Mouse (Mus musculus) liver, embryonic 14.5 days (tissue): ENCODE results near the gene Phc2. TPM values are rescaled to one million over a fixed set of nuclear protein-coding genes. Genes with fewer than 3 reads are reported as not detected.

Experiments
- ATAC-seq: fragments of 200-750 bp; cut with Nextera tagmentation; 2 replicates; pipeline ENCODE4 v1.8.0; 2017; ENCODE audit warnings: moderate number of reproducible peaks, mild to moderate bottlenecking, moderate library complexity; ENCODE audit not compliant: insufficient read depth
- DNase-seq, 3 experiments: peaks; one replicate each; pipeline ENCODE4 v3.0.0-alpha.2; 2012 to 2013; ENCODE audit warnings: low read depth in 3 of 3, low spot score in 3 of 3
- H3K27ac ChIP-seq: fragments of 300-500 bp; sonication (generic); 2 replicates; pipeline ENCODE4 v1.5.1; 2014; ENCODE audit warnings: moderate library complexity, mild to moderate bottlenecking, control low read depth, inconsistent platforms
- H3K27me3 ChIP-seq: fragments of 300-500 bp; sonication (generic); 2 replicates; pipeline ENCODE4 v1.6.1; 2014; ENCODE audit warnings: mild to moderate bottlenecking, low read length, moderate library complexity; ENCODE audit not compliant: control insufficient read depth, insufficient read depth
- H3K36me3 ChIP-seq: fragments of 300-500 bp; sonication (generic); replicated peaks from 2 replicates; pipeline ENCODE4 v1.6.1; 2014; ENCODE audit warnings: low read depth; ENCODE audit not compliant: control insufficient read depth, insufficient read depth
- H3K4me1 ChIP-seq, 2 experiments: fragments of 200-500 bp in 1 of 2; fragments of 300-500 bp in 1 of 2; sonication (generic) in 1 of 2; replicated peaks; 2 replicates each; pipeline ENCODE4 v1.6.1; 2012 to 2014; ENCODE audit warnings: antibody characterized with exemption in 1 of 2, inconsistent platforms in 1 of 2, low read length in 1 of 2; ENCODE audit not compliant: control insufficient read depth in 2 of 2, insufficient read depth in 2 of 2
- H3K4me2 ChIP-seq: fragments of 300-500 bp; sonication (generic); 2 replicates; pipeline ENCODE4 v1.6.1; 2014; ENCODE audit warnings: low read depth, mild to moderate bottlenecking, control low read depth, moderate library complexity
- H3K4me3 ChIP-seq, 2 experiments: fragments of 200-500 bp in 1 of 2; fragments of 300-500 bp in 1 of 2; sonication (generic) in 1 of 2; 2 replicates each; pipeline ENCODE4 v1.5.1; 2012 to 2014; ENCODE audit warnings: low read depth in 2 of 2, low read length in 2 of 2, mild to moderate bottlenecking in 2 of 2, control low read depth in 1 of 2, inconsistent platforms in 1 of 2, moderate library complexity in 1 of 2; ENCODE audit not compliant: insufficient read depth in 1 of 2
- H3K9ac ChIP-seq: fragments of 300-500 bp; sonication (generic); replicated peaks from 2 replicates; pipeline ENCODE4 v1.6.1; 2014; ENCODE audit warnings: mild to moderate bottlenecking, control low read depth, moderate library complexity
- H3K9me3 ChIP-seq: fragments of 300-500 bp; sonication (generic); 2 replicates; pipeline ENCODE4 v1.6.1; 2016; ENCODE audit warnings: low read length, mixed read lengths; ENCODE audit not compliant: control insufficient read depth
- CTCF ChIP-seq: IDR thresholded peaks from 2 replicates; pipeline ENCODE4 v1.5.1; 2016; ENCODE audit warnings: antibody characterized with exemption, low read depth, control low read depth
- EP300 ChIP-seq: IDR thresholded peaks from 2 replicates; pipeline ENCODE4 v1.6.1; 2016; ENCODE audit warnings: antibody characterized with exemption, low read depth
- WGBS: fragments of 180-500 bp; shearing (Covaris S2); extraction: QIAGEN DNeasy Blood & Tissue Kit; methylation state at CpG from one replicate; pipeline ENCODE4 v1.1.7; 2014; ENCODE audit not compliant: insufficient replicate concordance; 5-methylcytosine and 5-hydroxymethylcytosine counted together
- polyA plus RNA-seq, 2 experiments: library from polyadenylated mRNA; depleted of rRNA in 1 of 2; stranded (reverse) in 1 of 2; unstranded in 1 of 2; fragments of >200 nt; fragmentation: Nextera tagmentation in 1 of 2; extraction: Ambion mirVana in 1 of 2; gene quantifications; 2 replicates each; pipeline versions ENCODE4 v1.2.1 to v1.2.3; 2012 to 2014

The Phc2 gene
- polyA plus RNA-seq, 2 experiments = 8.8 to 17.1 TPM

DNA sequence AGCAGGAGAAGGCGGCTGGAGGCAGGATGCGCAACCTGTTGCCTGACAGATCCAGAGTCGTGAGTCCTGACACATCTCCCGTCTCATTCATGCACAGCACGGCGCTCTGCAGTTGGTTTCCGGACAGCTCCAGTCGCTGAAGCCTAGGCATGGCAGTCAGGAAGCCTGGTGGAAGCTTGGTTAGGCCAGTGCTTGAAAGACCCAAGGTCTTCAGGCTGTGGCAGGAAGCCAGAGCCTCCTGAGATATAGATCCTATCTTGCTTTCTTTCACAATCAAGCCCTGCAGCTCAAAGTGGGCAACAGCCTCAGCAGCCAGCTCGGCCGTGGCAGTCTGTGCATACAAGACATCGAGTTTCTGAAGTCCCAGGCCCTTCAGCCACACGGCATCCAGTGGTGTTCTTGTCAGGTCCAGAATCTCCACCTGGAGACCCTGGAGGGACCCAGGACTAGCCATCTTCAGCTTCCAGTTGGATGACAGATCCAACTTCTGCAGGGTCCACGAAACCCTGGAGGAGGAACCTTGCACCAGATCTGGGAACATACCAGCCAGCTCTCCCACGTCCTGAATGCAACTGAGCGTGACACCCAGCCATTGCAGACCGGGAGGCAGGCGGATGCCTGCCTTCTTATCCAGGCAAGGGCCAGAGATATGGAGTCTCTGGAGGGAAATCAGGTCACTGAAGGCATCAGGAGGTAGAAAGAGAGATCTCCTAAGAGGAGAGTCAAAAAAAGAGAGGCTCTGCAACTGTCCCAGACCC, 37.0 kb upstream of the Phc2 start:
- Histone ChIP-seq H3K4me2 (peak overlapping the region; percentile 15; the same call in 1 of the 2 replicates), H3K4me1 (peaks cover 2 to 10% of the 10 kb centered on the region in 2 experiments; a peak in 3 of 4 replicates), H3K36me3 (no peaks in the 10 kb centered on the region), H3K4me3 (no peak overlapping the region), H3K27me3 (peaks cover 23% of the 10 kb centered on the region), H3K27ac (no peak overlapping the region), H3K9me3 (no peaks in the 10 kb centered on the region), H3K9ac (no peak overlapping the region)
- DNase-seq = no peak
- WGBS = 13% methylated on average over 17 of the region's 17 CpGs
- peak; percentile 20; the same call in 1 of the 2 replicates for ATAC-seq
- TF ChIP-seq CTCF = no peak
- no peak for TF ChIP-seq EP300

DNA sequence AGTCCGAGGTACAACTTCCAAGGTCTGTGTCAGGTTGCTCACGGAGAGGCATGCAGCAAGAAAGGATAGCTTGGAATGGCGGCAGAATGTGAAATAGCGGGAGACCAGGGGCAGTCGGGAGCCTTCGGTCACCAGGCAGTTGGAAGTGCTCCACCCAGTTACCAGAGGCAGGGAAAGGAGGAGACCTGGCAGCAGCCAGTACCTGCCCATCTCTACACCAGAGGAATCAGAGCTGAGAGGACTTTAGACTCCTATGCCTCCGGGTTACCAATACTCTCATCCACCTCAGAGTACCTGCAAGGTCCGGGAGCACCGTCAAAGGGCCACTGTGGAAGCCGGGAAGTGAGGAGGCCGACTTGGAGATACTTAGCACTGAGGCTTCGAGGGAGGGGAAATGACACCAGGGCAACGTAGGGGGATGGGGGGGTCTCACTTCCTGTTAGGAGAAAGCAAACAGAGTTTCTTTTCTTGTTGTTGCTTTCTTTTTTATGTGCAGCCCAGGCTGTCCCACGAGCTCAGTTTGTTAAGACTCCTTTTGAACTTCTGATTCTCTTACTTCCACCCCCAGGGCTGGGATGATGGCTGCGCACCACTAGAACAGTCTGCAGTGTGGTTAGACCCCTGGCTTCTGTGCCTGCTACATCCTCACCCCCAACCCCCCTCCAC, 36.1 kb upstream of the Phc2 start, which contains the start of gene Tlr12:
Gene Tlr12 (minus strand): TSS at position 374 of the 666 bp plus-strand sequence.
- no peak within 1 kb of the TSS for H3K4me3 ChIP-seq
- peaks cover 2 to 10% of the 10 kb centered on the region in 2 experiments; a peak in 3 of 4 replicates for H3K4me1 ChIP-seq
- WGBS = 20% methylated on average over 15 of the region's 15 CpGs
- no peak within 1 kb of the TSS for H3K27ac ChIP-seq
- DNase-seq (no peak), ATAC-seq (no peak)
- TF ChIP-seq CTCF = no peak
- no peak for TF ChIP-seq EP300
- H3K27me3 ChIP-seq = peaks cover 23% of the 10 kb centered on the region
- no peaks in the 10 kb centered on the region for H3K9me3 ChIP-seq
- H3K4me2 ChIP-seq = peak within 1 kb of the TSS; percentile 15; the same call in 1 of the 2 replicates
- H3K36me3 ChIP-seq = no peaks in the 10 kb centered on the region
- no peak within 1 kb of the TSS for H3K9ac ChIP-seq

- no peaks in the 10 kb centered on the region for H3K36me3 ChIP-seq
- no peak overlapping the region for H3K4me2 ChIP-seq
- peaks cover 2 to 10% of the 10 kb centered on the region in 2 experiments; a peak in 3 of 4 replicates for H3K4me1 ChIP-seq
- no peak for DNase-seq
- H3K4me3 ChIP-seq = no peak overlapping the region
- no peak overlapping the region for H3K9ac ChIP-seq
- ATAC-seq = no peak
- no peak overlapping the region for H3K27ac ChIP-seq
- WGBS = 35% methylated on average over 2 of the region's 2 CpGs
- peaks cover 23% of the 10 kb centered on the region for H3K27me3 ChIP-seq
- TF ChIP-seq EP300 = no peak
- no peak for TF ChIP-seq CTCF
- no peaks in the 10 kb centered on the region for H3K9me3 ChIP-seq
Measured at GRCm38 (mm10) chr4:128618963-128619362, 35.5 kb upstream of the Phc2 start.

GRCm38 (mm10) chr4:128620572-128620971, 33.9 kb upstream of the Phc2 start:
- Histone ChIP-seq H3K4me2 (0 out of 2 replicates have a peak overlapping the region, but pooled peaks have one; percentile 1), H3K9me3 (no peaks in the 10 kb centered on the region), H3K9ac (no peak overlapping the region), H3K36me3 (no peaks in the 10 kb centered on the region), H3K4me1 (peaks cover 2 to 10% of the 10 kb centered on the region in 2 experiments; a peak in 3 of 4 replicates), H3K27ac (no peak overlapping the region), H3K4me3 (no peak overlapping the region), H3K27me3 (peaks cover 23% of the 10 kb centered on the region)
- DNase-seq (no peak), ATAC-seq (no peak)
- 66% methylated on average over 6 of the region's 6 CpGs for WGBS
- no peak for TF ChIP-seq CTCF
- no peak for TF ChIP-seq EP300

GRCm38 (mm10) chr4:128621109-128621508, 33.4 kb upstream of the Phc2 start:
- H3K4me3 ChIP-seq = no peak overlapping the region
- WGBS = 33% methylated on average over 8 of the region's 8 CpGs
- DNase-seq (peak in 2 of 3 experiments; percentile 28 to 29), ATAC-seq (peak; percentile 58; the same call in 1 of the 2 replicates)
- H3K9ac ChIP-seq = no peak overlapping the region
- H3K4me2 ChIP-seq = peak overlapping the region; percentile 1; the same call in 1 of the 2 replicates
- H3K27ac ChIP-seq = no peak overlapping the region
- peaks cover 22% of the 10 kb centered on the region for H3K27me3 ChIP-seq
- no peaks in the 10 kb centered on the region for H3K36me3 ChIP-seq
- TF ChIP-seq CTCF = no peak
- TF ChIP-seq EP300 = peak; percentile 42
- no peaks in the 10 kb centered on the region for H3K9me3 ChIP-seq
- H3K4me1 ChIP-seq = peaks cover 2 to 10% of the 10 kb centered on the region in 2 experiments; a peak in 3 of 4 replicates
